Mouse (Mus musculus): ENCODE results near the gene Ergic1. TPM values are rescaled to one million over a fixed set of nuclear protein-coding genes. Genes with fewer than 3 reads are reported as not detected.
A peak's percentile ranks its signal among the peaks of the same experiment; 100 is the strongest.

Gene Ergic1
- polyA plus RNA-seq, 3 experiments from 2014 or later, result 35.9 to 50.4 (median 39.8) TPM

DNA sequence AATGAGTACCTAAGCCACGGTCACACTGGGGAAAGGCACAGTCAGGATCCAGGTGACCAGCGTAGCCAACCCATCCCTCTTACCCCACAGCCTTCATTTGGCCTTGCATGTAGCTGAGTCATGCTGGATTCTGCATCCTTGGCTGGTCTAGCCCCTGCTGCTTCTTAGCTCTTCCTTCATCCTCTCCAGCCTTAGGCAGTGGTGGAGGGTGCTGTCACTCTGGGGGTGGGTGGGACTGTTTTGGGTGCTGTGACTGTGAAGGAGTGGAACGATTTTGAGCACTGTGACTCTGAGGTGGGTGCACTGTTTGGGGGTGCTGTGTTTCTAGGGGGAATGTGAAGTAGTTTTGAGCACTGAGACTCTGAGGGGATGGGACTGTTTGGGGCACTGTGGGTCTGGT is 67.6 kb downstream of the Ergic1 start:
- ATAC-seq, result no peak

DNA sequence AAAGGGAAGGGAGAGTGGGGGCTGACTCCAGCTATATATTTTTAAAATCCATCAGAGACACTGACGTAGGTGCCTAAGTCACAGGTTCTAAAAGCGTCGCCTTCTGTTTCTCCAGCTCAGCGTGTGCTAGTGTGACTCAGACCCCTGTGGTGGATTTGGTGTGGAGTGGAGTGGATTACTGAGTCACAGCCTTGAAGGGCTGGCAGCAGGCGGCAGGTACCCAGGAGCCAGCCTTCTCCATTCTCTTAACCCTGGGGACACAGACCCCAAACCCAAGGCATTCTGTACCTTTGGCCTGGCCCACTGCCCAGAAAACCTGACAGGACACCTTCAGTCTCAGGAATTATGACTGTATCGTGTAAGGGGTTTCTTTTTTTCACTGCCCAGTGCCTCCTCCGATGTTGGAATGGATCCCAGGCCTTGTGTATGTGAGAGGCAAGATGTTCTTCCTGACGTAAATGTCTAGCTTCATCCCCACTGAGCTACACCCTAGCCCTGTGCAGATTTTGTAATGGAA is 70.6 kb downstream of the Ergic1 start:
- ATAC-seq, result no peak

DNA sequence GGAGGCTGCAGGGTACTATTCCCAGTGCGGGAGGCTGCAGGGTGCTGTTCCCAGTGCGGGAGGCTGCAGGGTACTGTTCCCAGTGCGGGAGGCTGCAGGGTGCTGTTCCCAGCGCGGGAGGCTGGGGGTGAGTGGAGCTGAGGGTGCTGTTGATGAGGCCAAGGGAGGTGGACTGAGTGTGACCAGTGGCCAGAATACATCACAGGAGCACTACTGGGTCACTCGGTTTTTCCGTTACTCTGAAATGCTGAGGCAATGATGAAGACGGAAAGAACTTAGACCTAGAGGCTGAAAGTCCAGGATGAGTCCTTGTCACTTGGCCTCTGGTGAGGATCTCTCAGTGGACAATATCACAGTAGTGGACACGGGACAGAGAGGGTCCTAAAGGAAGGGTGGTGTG is 71.9 kb downstream of the Ergic1 start:
- ATAC-seq, result no peak

DNA sequence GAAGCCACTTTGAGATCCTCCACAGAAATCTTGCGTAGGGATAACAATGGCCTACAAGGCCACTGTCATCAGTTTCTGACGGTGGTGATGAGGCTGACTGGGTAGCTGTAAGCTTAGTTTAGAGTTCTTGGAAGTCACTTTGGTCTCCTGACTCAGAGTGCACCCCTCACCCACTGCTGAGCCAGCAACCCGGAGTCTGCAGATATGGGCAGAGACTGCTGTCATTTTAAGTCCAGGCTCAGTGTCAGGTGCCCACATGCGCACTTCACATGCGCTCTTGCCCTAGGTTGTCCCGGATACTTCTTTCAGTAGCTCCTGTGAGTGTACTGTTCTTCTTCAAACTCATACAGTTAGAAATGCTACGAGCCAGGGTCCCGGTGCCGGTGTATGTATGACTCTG is 72.6 kb downstream of the Ergic1 start:
- no peak for ATAC-seq

DNA sequence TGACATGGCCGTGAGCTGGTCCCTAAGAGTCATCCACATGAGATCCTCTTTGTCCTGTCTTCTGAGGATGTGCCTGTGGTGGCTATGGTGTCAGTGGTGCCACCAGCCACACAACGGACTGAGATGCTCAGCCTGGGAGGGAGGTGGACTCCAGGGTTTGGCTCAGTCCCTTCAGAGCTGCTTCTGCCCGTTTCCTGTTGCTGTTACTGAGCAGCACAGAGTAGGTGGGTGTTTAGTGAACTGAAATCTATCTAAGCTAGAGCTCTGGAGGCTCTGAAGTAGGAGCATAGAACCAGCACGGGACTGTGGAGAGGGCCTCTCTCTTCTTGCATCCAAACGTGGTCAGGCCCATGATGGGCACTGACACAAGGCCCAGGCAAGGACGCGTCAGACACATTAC is 73.2 kb downstream of the Ergic1 start:
- ATAC-seq, result no peak

DNA sequence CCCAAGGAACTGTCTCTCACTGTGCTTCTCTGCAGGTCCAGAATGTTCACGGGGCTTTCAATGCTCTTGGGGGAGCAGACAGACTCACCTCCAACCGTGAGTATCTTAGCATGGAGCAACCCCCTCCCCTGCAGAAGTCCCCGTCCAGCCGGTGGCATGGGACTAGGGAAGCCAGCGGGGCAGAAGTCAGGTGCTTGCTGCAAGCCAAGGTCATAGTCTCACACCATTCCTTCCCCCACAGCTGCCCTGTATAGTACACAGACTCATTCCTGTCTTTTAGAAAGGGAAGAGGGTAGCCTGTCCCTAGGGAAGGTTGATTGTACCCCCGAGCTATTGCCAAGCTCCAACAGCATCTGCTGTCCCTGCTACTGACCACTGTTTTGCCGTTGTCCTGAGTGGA is 74.7 kb downstream of the Ergic1 start:
- ATAC-seq, result no peak

DNA sequence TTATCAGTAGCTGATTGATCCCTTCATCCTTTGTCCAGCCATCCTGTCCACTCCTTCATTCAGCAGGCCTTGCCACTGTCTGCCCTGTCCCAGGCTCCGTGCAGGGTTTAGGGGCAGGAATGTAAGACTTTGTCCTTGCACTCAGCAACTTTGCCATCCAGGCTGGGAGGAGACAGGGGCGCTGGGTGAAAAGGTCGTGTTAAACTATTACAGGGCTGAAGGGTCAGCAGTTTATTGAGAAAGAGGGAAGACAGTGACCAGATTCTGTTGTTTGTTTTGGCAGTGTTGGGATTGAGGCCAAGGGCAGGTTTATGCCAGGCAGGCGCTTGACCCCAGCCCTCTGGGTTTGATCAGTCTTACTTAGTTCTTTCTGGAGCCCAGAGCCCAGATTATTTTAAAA is 76.6 kb downstream of the Ergic1 start:
- no peak for ATAC-seq

DNA sequence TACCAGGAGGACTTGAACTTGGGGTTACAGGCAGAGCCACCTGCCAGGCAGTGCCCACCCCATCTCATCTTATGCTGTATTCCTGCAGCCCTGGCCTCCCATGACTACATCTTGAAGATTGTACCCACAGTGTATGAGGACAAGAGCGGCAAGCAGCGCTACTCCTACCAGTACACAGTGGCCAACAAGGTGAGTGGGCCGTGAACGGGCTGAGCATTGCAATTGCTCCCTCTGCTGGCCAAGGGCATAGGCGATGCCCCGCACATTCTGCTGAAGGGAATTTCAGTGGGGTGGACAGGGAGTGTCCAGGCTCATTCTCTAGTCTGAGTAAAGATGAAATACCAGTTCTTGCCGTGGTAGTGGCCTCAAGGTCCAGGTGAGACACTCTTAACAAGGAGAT is 77.4 kb downstream of the Ergic1 start:
- peak; percentile 56 for ATAC-seq

DNA sequence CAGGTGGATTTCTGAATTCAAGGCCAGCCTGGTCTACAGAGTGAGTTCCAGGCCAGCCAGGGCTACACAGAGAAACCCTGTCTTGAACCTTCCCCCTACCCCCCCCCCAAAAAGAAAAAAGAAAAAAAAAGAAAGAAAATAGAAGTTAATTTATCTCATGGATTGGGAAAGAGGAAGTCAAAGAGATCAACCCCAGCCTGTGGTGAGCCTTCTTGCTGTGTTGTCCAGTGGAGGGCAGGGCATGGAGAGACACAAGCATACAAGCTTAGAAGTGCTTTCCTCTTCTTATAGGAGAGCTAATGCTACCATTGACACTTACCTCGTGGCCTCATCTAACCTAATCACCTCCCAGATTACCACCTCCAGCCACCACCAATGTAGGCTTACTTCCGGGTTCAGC is 78.5 kb downstream of the Ergic1 start:
- ATAC-seq, result no peak

DNA sequence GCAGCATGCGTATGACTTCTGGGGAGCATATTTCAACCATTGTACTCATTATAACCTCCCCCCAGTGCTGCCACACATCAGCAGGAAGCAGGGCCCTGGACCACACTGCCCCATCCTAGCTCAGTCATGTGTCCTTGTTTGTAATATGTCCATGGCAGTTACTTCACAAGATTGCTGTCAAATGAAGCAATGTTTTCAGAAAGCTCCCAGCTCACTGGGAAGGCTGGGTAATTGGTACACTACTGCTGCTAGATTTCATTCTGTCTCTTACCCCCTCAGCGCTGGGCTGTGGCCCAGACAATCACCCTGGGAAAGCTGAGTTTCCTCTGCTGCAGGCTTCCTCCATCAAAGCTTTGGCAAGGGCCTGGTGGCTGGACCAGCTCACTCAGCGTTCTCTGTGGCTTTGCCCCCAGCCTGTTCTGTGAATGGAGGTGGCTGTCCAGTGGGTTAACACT is 79.0 kb downstream of the Ergic1 start:
- ATAC-seq, result no peak

DNA sequence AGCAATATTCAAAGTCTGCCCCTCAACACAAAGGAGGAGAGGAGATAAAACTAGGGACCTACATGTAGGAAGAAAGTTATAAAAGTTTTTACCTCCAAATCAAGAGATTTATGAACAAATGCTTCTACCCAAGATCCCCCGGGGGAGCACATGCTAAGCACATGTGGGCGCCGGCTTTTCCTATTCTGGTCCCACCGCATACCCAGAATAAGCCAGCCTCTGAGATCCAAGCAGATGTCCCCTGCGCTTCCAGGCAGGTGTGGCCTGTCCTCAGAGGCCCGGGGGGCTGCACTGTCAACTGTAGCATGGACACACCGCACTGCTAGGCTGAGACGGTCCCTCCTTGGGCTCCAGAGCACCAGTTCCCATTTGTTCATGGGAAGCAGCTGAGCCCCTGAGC is 82.2 kb downstream of the Ergic1 start:
- ATAC-seq, result no peak

DNA sequence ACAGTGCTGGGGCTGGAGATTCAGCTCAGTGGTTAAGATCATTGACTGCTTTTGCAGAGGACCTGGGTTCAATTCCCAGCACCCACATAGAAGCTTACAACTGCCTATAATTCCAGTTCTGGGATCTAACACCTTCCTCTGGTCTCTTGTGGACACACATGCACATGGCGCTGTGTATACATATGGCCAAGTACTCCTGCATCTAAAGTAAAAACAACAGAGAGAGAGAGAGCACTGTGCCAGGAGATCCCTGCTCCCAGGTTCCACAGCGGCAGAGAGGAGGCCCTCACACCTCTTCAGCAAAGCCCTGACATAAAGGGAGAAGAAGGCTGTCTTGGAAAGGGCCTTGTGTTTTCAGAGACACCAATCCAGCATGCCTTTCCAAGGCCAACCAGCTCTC is 82.7 kb downstream of the Ergic1 start:
- ATAC-seq, result no peak

DNA sequence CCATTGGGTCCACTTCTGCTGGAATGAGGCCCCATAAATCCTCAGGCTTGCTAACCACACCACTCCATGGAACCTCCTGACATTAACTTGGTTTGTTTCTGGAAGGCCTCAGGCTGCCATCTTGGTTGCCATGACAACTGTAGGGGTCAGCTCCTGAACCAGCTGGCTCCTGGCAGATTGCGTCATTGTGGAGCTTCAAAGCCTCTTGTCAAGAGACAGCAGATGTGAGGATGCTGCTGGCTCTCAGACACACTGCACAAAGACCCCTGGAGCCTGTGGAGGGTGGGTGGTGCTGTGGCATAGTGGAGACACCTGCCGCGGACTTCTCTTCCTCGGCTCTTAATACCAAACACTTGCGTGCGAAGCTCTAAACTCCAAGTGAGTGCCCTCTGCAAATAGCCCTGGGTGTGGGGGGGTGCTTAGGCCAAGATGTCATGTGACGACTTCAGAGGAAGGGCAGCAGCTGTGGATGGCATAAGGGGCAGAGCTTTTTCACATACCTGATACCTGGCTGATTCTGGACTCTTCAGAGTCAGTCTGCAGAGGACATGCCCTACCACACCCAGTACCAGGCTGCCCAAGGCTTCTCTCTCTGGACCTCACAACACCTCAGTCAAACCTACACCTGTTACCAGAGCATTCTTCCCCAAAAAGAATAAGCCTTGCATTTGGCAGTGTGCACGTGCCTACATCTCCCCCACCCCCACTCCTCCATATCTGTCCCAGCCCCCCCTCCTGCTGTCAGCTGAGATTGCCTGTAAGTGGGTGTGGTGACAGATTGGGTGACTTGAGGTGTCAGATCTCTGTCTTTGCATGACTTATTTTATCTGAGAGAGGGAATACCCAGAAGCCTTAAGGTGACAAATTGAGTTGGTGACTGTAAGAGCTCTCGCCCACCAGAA is 83.5 kb downstream of the Ergic1 start:
- no peak for ATAC-seq

DNA sequence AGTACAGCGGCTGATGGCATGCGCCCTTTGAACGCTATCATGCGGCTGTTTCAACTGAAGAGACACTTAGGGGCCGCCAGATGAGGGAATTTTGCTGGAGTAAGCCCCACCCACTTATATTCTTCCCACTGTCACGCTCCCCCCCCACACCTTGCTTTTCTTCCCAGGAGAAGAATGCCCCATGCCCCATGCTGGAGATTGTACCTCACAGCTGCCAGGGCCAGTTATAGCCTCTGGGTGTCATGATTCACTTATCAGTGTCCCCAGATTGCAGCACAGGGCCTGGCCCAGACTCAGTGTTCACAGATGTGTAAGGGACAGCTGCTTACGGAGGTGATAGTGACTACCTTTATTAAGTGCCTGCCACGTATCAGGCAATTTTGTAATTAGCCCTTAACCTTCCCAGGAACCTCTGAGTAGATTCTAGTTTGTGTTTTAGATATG is 84.1 kb downstream of the Ergic1 start:
- no peak for ATAC-seq

DNA sequence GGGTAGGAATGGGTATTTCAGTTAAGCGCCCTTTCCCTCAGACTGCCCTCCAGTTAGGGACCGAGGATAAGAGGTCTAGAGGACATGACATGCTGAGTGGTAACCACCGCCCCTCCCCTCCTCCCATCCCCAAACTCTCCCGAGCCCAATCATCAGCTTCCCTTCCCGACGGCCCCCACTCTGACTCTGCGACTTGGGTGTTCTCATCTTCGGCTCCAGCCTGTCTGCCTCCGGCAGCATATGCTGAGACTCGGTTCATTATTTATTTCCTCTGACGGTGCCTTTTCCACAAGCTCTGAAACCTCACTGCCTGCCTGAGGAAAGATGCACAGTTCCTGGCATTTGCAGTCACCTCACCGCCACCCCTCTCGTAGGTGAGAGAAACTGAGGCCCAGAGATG is 86.0 kb downstream of the Ergic1 start:
- ATAC-seq, result no peak

DNA sequence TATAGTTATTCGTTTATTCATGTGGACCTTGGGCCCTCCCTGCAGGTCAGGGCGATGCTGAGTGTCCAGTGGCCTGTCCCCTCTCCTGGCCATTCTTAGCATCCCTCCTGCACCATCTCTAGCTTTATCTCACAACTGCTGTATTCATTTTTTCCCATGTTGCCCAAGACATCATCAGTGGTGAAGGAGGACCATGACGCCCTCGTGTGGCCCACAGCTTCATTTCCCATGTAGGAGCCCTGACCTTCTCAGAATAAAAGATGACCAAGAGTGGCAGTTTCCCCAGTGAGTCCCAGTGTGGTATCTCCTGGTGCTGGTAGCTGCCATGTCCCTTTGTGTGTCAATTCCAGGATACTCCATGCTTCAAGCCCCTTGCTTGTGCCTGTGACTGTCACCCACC is 88.3 kb downstream of the Ergic1 start:
- ATAC-seq, result no peak

DNA sequence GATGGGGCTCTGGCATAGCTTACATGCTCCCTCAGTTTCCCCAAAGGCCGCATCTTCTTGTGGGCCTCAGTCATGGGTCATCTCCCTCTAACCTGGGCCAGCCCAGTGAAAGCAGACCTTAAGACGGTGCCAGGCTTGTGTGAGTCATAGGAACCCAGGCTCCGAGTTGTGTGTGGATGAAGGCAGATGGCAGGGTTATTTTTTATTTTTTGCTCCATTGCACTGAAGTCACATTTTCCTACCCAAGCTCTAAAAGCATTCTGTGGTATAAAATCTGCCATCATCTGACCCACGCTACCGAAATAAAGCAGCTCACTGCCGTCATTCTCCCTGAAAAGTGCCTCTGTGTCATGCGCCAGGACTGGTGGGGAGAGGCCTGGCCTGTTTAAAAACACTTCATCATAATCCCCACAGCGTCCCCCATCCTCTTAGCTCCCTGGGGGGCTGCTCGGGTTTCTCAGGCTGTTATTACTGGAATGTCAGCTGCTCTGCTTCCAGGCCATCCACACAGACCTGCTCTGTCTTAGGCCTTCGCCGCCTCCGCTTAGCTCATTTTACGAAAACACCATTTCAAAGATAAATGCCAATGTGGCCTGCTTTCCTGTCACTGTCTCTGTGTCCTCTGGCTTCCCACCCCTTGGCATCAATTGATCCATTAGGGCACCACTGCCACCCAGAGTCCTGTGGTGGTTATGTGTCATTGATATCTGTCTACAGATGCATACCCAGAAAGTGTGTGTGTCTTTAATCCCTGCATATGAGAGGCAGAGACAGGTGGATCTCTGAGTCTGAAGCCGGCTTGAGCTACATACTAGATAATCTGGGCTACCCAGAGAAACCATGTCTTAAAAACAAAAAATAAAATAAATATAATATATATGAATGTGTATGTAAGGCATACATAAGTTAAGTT is 89.4 kb downstream of the Ergic1 start:
- ATAC-seq, result no peak

DNA sequence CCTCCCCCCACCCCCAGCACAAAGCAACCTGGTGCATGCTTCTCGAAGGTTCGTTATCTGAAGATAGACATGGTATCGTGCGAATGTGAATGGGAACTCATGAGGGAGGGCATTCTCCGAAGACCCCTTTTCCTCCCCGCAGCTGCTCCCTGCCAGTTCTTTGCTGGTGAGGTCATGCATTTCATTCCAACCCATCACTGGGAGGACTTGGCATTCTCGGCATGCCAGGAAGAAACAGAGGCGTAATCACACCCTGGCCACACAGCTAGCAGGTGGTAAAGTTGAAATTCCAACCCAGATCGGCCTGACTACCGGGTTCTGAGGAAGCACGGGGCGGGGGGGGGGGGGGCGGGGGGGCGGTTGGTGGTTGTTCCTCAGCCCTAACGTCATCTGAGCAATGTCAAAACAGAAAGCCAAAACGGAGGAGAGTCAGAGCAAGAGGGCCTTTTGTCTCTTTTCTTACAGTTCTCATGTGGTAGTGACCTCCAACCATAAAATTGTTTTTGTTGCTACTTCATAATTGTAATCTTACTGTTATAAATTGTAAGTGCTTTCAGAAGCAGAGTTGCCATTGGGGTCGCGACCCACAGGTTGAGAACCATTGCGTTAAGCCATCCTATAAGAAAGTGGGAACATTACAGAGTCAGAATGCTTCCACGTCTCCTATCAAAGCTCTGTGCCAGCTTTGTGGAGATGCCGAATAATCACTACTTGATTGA is 97.7 kb downstream of the Ergic1 start:
- no peak for ATAC-seq

DNA sequence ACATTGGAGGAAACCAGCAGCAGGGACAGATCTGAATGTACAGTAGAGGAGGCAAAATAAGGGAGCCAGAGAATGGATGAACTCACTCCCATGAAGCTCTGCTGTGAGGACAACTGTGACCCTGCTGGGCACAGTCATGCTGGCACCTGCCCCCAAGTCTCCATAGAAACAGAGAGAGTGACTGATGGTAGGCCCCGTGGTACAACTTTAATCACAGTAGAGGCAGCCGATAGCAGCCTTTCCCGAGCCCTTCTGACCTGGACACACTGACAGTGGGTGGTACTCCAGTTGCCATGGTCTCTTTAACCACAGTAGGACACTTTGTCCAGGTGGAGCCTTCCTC is 98.3 kb downstream of the Ergic1 start:
- ATAC-seq, result no peak

DNA sequence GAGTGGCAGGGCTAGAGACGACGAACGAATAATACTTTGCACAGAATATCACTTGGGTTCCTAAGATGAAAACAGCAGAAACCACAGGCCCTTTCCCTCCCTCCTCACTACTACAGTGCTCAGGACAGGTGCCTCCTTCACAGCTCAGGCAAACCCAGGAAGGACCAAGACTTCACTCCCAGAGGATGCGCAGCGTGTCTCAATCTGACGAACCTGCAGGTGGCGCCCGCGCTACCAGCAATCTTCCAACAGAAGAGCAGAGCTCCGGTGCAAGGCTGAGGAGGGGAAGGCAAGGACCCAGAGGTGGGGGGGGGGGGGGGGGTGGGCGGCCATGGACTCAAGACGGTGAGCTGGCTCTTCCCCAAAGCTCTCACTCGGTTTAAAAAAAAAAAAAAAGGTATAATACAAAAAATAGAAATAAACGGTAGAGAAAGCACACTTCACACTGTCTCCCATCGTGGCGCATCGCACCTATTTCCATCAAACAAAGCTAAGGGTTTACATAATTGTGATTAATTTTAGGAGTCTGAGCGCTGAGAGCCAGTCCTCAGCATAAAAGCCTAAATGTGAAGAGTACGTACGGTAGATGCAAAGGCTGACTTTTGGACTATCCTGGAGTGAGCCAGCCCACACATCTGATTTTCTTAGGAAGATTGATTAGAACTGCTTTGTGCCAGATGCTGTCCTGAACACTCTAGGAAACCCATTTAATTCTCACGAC is 99.1 kb downstream of the Ergic1 start:
- ATAC-seq, result no peak

DNA sequence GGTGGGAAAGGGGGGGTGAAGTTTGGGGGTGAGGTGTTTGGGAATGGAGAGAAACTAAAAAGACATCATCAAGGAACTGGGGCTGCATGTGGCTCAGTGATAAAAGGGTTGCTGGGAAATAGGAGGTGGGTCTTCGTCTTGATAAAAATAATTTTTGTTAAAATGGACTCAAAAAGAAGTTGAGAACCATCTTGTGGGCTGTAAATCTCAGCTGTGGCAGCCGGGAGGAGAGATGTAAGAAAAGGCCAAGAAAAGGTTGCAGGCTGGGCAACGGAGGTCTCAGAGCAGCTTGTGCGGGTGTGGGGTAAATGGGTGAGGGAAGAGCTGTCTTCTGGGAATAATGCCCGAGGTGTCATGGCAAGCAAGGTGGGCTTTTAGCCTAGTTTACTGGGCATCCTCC is 100.9 kb downstream of the Ergic1 start:
- no peak for ATAC-seq

Measured in inflammation-experienced regulatory T-cells, adult 6 months (primary cell).